In the genomic region with DNA sequence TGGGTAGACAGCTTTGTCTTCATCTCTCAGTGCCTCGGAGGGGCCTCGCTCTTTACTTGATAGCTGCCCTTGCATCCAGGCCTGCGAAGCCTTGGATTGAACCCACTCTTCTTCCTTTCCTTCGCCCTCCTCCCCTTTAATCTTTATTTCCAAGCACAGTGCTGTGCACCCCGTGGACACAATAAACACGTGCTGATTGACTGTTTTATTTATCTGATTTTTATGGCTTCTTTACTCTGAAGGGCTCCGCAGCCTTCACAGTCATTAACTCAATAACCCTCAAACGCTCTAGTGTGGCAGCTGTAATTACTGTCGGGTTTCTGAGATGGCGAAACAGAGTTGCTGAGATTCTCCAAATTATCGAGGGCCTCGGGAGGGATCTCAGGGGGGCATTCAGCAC, we compare ENCODE assay signal across 27 mouse cellular contexts.
DNase-seq lines count a peak whose midpoint lies in the region; ATAC-seq and TF ChIP-seq lines count a peak whose summit lies in the region.
"Had no signal": no experiment of that assay in that cellular context is flagged by ENCODE, and none has a peak within 500 bp of the region (broad histone marks: within the 10 kb centered on the region; RNA-seq: fewer than 3 reads in every experiment).

No protein-coding gene starts in this region.

- H3K9ac ChIP-seq in forebrain, embryonic 12.5 days = no peak overlapping the region
- no peak overlapping the region for H3K9ac ChIP-seq in forebrain, postnatal 0 days
- H3K9ac ChIP-seq in neural tube, embryonic 15.5 days (replicated peaks) = no peak overlapping the region
- H3K9ac ChIP-seq: embryonic facial prominence, embryonic 15.5 days; hindbrain, embryonic 12.5 days; limb, embryonic 12.5 days; liver, embryonic 15.5 days; lung, embryonic 14.5 days had no signal

- H3K4me3 ChIP-seq in forebrain, embryonic 12.5 days (replicated peaks) = no peak overlapping the region
- no peak overlapping the region for H3K4me3 ChIP-seq in forebrain, postnatal 0 days (ENCODE audit: low read depth, low read length)
- no peak overlapping the region for H3K4me3 ChIP-seq in neural tube, embryonic 15.5 days (replicated peaks)
- no peak overlapping the region for H3K4me3 ChIP-seq in gastrocnemius, adult 2 months
- H3K4me3 ChIP-seq: embryonic facial prominence, embryonic 15.5 days; hindbrain, embryonic 12.5 days; limb, embryonic 12.5 days; liver, embryonic 15.5 days had no signal

- H3K27me3 ChIP-seq in forebrain, embryonic 12.5 days = peaks cover 27% of the 10 kb centered on the region; the same call in 1 of the 2 replicates
- no peaks in the 10 kb centered on the region for H3K27me3 ChIP-seq in forebrain, postnatal 0 days (ENCODE audit: insufficient read depth, low read length)
- peaks cover 8% of the 10 kb centered on the region; the same call in 1 of the 2 replicates for H3K27me3 ChIP-seq in neural tube, embryonic 15.5 days (replicated peaks)
- H3K27me3 ChIP-seq: embryonic facial prominence, embryonic 15.5 days; hindbrain, embryonic 12.5 days; liver, embryonic 15.5 days had no signal

- peak; percentile 41; the same call in 1 of the 2 replicates for ATAC-seq in forebrain, embryonic 12.5 days (ENCODE audit: low FRiP score)
- ATAC-seq in forebrain, postnatal 0 days = no peak
- ATAC-seq in neural tube, embryonic 15.5 days (ENCODE audit: low FRiP score) = no peak
- no peak for ATAC-seq in erythroid progenitor cell, adult 5-6 weeks (replicated peaks; ENCODE audit: low FRiP score, poor library complexity, severe bottlenecking)
- ATAC-seq: hindbrain, postnatal 0 days; intestine, embryonic 16.5 days; midbrain, embryonic 16.5 days had no signal

- intact Hi-C loops in gastrocnemius, adult 2 months (cut with DNase I) = loop anchor here (1.0 to 10.0 kb wide), 5 partner anchors 305 to 1135 kb away; no protein-coding TSS in a partner anchor

- no peaks in the 10 kb centered on the region for H3K9me3 ChIP-seq in forebrain, embryonic 12.5 days
- H3K9me3 ChIP-seq in forebrain, postnatal 0 days (ENCODE audit: low read length) = no peaks in the 10 kb centered on the region
- no peaks in the 10 kb centered on the region for H3K9me3 ChIP-seq in neural tube, embryonic 15.5 days (replicated peaks)
- H3K9me3 ChIP-seq: embryonic facial prominence, embryonic 15.5 days; hindbrain, embryonic 12.5 days; limb, embryonic 12.5 days; liver, embryonic 15.5 days had no signal

- DNase-seq in forebrain, postnatal 0 days = no peak
- peak; percentile 27 for DNase-seq in embryo, embryonic 11 days
- peak; percentile 34 for DNase-seq in forelimb bud, embryonic 11.5 days (ENCODE audit: low read depth, low spot score)
- DNase-seq in natural killer cell, adult 2 months (ENCODE audit: low spot score in 2 of 2) = no peak
- DNase-seq in gastrocnemius, adult 2 months = no peak
- DNase-seq: adrenal gland, postnatal 36 days; B cell, adult 2 months; cerebellum, adult 2 months; cerebellum, postnatal 14 days; gastrocnemius, postnatal 10 days; heart, postnatal 36 days; kidney, adult 8-10 months; kidney, postnatal 10 days; lung, embryonic 14.5 days; thymus, postnatal 4 days had no signal

- WGBS in forebrain, embryonic 12.5 days = 18% methylated on average over 12 of the region's 12 CpGs
- WGBS in forebrain, postnatal 0 days = 21% methylated on average over 12 of the region's 12 CpGs
- WGBS in neural tube, embryonic 15.5 days = 15% methylated on average over 12 of the region's 12 CpGs

- no peaks in the 10 kb centered on the region for H3K36me3 ChIP-seq in forebrain, embryonic 12.5 days (replicated peaks)
- H3K36me3 ChIP-seq in forebrain, postnatal 0 days (ENCODE audit: insufficient read depth) = no peaks in the 10 kb centered on the region
- no peaks in the 10 kb centered on the region for H3K36me3 ChIP-seq in neural tube, embryonic 15.5 days
- H3K36me3 ChIP-seq: embryonic facial prominence, embryonic 15.5 days; hindbrain, embryonic 12.5 days; limb, embryonic 12.5 days; liver, embryonic 15.5 days had no signal

- no peak overlapping the region for H3K27ac ChIP-seq in forebrain, embryonic 12.5 days
- no peak overlapping the region for H3K27ac ChIP-seq in forebrain, postnatal 0 days (ENCODE audit: low read depth, low read length)
- 0 out of 2 replicates have a peak overlapping the region, but pooled peaks have one; percentile 18 for H3K27ac ChIP-seq in neural tube, embryonic 15.5 days (replicated peaks)
- H3K27ac ChIP-seq in gastrocnemius, adult 2 months = no peak overlapping the region
- H3K27ac ChIP-seq: embryonic facial prominence, embryonic 15.5 days; hindbrain, embryonic 12.5 days; hindbrain, postnatal 0 days; limb, embryonic 12.5 days; liver, embryonic 15.5 days had no signal

- peaks cover 18% of the 10 kb centered on the region for H3K4me1 ChIP-seq in forebrain, embryonic 12.5 days
- H3K4me1 ChIP-seq in forebrain, postnatal 0 days (ENCODE audit: insufficient read depth) = no peaks in the 10 kb centered on the region
- peaks cover 9% of the 10 kb centered on the region for H3K4me1 ChIP-seq in neural tube, embryonic 15.5 days
- H3K4me1 ChIP-seq: embryonic facial prominence, embryonic 15.5 days; hindbrain, embryonic 12.5 days; limb, embryonic 12.5 days; liver, embryonic 15.5 days had no signal

- TF ChIP-seq CTCF in forebrain, postnatal 0 days (IDR thresholded peaks at IDR 0.05; ENCODE audit: low read depth) = no peak
- TF ChIP-seq CTCF in gastrocnemius, adult 2 months (IDR thresholded peaks at IDR 0.05) = no peak

- H3K4me2 ChIP-seq in forebrain, embryonic 12.5 days = no peak overlapping the region
- H3K4me2 ChIP-seq in forebrain, postnatal 0 days (ENCODE audit: low read depth) = no peak overlapping the region
- no peak overlapping the region for H3K4me2 ChIP-seq in neural tube, embryonic 15.5 days
- H3K4me2 ChIP-seq: embryonic facial prominence, embryonic 15.5 days; heart, embryonic 11.5 days; hindbrain, embryonic 12.5 days; limb, embryonic 12.5 days; liver, embryonic 15.5 days; lung, embryonic 14.5 days; midbrain, embryonic 11.5 days had no signal

Comparison
In these comparisons a context has a peak if more than half of its experiments do, and no peak if none do; other contexts are left out.
1. DNase-seq: peak in embryo, embryonic 11 days (single experiment) and forelimb bud, embryonic 11.5 days (single experiment); none in forebrain, postnatal 0 days (single experiment), natural killer cell, adult 2 months (0 of 2) and gastrocnemius, adult 2 months (single experiment).